Mouse (Mus musculus) brown adipose tissue, adult 24 weeks (tissue): Measurements from ENCODE around the gene Dedd2. TPM values are rescaled to one million over a fixed set of nuclear protein-coding genes. Genes with fewer than 3 reads are reported as not detected.

Source experiments
- H3K27ac ChIP-seq: fragments of 200-500 bp; replicated peaks from 2 replicates; pipeline ENCODE4 v1.5.1; 2012; ENCODE audit warnings: low read depth, mild to moderate bottlenecking, low read length
- H3K4me1 ChIP-seq: fragments of 200-500 bp; 2 replicates; pipeline ENCODE4 v1.6.1; 2012; ENCODE audit warnings: low read length, mixed read lengths; ENCODE audit not compliant: control insufficient read depth, insufficient read depth, insufficient read length
- H3K4me3 ChIP-seq: fragments of 200-500 bp; 2 replicates; pipeline ENCODE4 v1.5.1; 2012; ENCODE audit warnings: low read depth, mild to moderate bottlenecking, low read length, moderate library complexity; ENCODE audit not compliant: insufficient read depth
- polyA plus RNA-seq: library from polyadenylated mRNA; stranded (reverse); fragments of >200 nt; gene quantifications from 2 replicates; pipeline ENCODE4 v1.2.4, GENCODE M21; 2012; ENCODE audit not compliant: missing spikeins, insufficient read depth, insufficient read length

The Dedd2 gene
- polyA plus RNA-seq, 1 experiment, result 6.1 TPM

GRCm38 (mm10) chr7:25151916-25152556 is 68.4 kb downstream of the Dedd2 start:
- no peak overlapping the region for H3K4me3 ChIP-seq
- no peak overlapping the region for H3K27ac ChIP-seq

GRCm38 (mm10) chr7:25151009-25151408 is 69.4 kb downstream of the Dedd2 start:
- no peak overlapping the region for H3K27ac ChIP-seq
- H3K4me1 ChIP-seq, result no peaks in the 10 kb centered on the region
- no peak overlapping the region for H3K4me3 ChIP-seq

More at GRCm38 (mm10) chr7:25151916-25152556, 68.4 kb downstream of the Dedd2 start:
- H3K4me1 ChIP-seq, result no peaks in the 10 kb centered on the region

GRCm38 (mm10) chr7:25150151-25150663 is 70.2 kb downstream of the Dedd2 start:
- Histone ChIP-seq H3K4me1 (no peaks in the 10 kb centered on the region), H3K27ac (no peak overlapping the region), H3K4me3 (no peak overlapping the region)

Other genes starting within 250 kb of the Dedd2 start
- 236 and 245 TPM in 2 replicates for gene Rabac1, start 247.9 kb downstream of the Dedd2 start, polyA plus RNA-seq
- gene Atp1a3, start 214.7 kb downstream of the Dedd2 start, polyA plus RNA-seq, result 4.8 and 5.9 TPM in 2 replicates
- 2.8 and 3.5 TPM in 2 replicates for gene Grik5, start 148.3 kb downstream of the Dedd2 start, polyA plus RNA-seq
- gene Zfp574, start 148.0 kb downstream of the Dedd2 start, polyA plus RNA-seq, result 5.9 and 7.6 TPM in 2 replicates
- gene Pou2f2, start 40.9 kb downstream of the Dedd2 start, polyA plus RNA-seq, result 0.52 and 0.79 TPM in 2 replicates
- gene Zfp526, start 810 bp upstream of the Dedd2 start, polyA plus RNA-seq, result 1.9 and 2.6 TPM in 2 replicates
- gene Gsk3a, start 17.2 kb upstream of the Dedd2 start, polyA plus RNA-seq, result 85.4 and 96.9 TPM in 2 replicates
- gene Erf, start 30.1 kb upstream of the Dedd2 start, polyA plus RNA-seq, result 7.1 and 7.4 TPM in 2 replicates
- 25.2 and 31.3 TPM in 2 replicates for gene Cic, start 47.1 kb upstream of the Dedd2 start, polyA plus RNA-seq
- 1.6 and 4.8 TPM in 2 replicates for gene Pafah1b3, start 77.4 kb upstream of the Dedd2 start, polyA plus RNA-seq
- gene Prr19, start 80.8 kb upstream of the Dedd2 start, polyA plus RNA-seq, result not detected in 2 replicates
- gene Tmem145, start 85.5 kb upstream of the Dedd2 start, polyA plus RNA-seq, result not detected in 2 replicates
- gene Megf8, start 96.5 kb upstream of the Dedd2 start, polyA plus RNA-seq, result 12.7 and 14.3 TPM in 2 replicates
- gene Cnfn, start 149.1 kb upstream of the Dedd2 start, polyA plus RNA-seq, result not detected in 2 replicates
- 1,111 and 1,189 TPM in 2 replicates for gene Lipe, start 178.1 kb upstream of the Dedd2 start, polyA plus RNA-seq
- not detected in 2 replicates for gene Cxcl17, start 192.3 kb upstream of the Dedd2 start, polyA plus RNA-seq